Mouse (Mus musculus): ENCODE data around the gene Sox15. TPM values are rescaled to one million over a fixed set of nuclear protein-coding genes. Genes with fewer than 3 reads are reported as not detected.

Sox15 gene
- polyA plus RNA-seq, 1 experiment from 2014 or later = not detected

DNA sequence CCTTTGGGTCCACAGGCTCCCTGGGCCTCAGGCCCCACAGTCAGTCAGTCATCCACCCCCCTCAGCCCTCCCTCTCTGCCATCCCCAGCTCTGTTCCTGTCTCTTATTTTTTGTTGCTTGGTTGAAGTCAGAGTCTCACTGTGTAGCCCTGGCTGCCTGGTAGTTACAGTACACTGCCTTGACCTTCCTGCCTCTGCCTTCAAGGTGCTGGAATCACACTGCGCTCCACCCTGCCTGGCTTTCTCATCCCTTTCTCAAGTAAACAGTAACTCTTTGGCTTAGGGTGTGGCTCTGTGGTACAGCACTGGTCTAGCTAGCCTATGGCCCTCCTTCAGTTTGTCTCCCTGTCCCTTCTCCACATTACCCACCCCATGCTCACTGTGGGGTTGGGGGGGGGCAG lies 34.8 kb downstream of the Sox15 start:
- Histone ChIP-seq H3K9ac (replicated peaks; ENCODE audit: low read depth, low read length) (no peak overlapping the region), H3K4me3 (ENCODE audit: low read depth, low read length) (no peak overlapping the region), H3K9me3 (ENCODE audit: control insufficient read depth, low read length) (no peaks in the 10 kb centered on the region), H3K27ac (ENCODE audit: low read depth, low read length) (no peak overlapping the region), H3K4me2 (ENCODE audit: low read depth, low read length) (no peak overlapping the region), H3K4me1 (ENCODE audit: control insufficient read depth, insufficient read depth, low read length) (0 out of 2 replicates have a peak, but pooled peaks cover 3% of the 10 kb centered on the region), H3K27me3 (ENCODE audit: control insufficient read depth, insufficient read depth, low read length) (no peaks in the 10 kb centered on the region), H3K36me3 (ENCODE audit: control insufficient read depth, insufficient read depth, low read length) (no peaks in the 10 kb centered on the region)
- 95% methylated on average over 1 of the region's 1 CpGs for WGBS
- no peak for ATAC-seq (ENCODE audit: low read depth)

DNA sequence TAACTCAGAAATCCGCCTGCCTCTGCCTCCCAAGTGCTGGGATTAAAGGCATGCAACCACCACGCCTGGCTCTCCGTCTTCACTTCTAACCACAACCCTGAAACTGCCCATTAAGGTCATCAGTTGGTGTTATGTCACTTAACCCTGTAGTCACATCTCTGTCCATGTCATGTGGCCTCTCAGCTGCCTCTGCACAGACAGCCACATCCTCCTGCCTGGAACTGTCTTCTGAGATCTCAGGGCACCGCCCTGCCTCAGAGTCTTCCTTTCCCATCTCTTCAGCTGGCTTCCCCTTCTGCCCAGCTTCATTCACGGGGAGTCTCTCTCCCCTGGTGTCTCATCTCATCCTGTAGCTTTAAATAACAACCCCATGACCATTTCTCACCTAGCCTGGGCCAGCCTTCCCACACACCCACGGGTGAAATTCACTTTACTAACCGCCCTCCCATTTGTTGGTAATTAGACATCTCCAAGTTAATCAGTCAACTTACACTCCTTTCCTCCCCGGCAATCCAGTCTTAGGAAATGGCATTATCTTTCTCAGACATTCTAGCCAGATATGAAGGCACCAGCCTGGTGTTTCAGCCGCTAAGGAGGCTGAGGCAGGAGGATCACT lies 37.2 kb downstream of the Sox15 start:
- Histone ChIP-seq H3K27ac (ENCODE audit: low read depth, low read length) (no peak overlapping the region), H3K4me3 (ENCODE audit: low read depth, low read length) (no peak overlapping the region), H3K4me2 (ENCODE audit: low read depth, low read length) (no peak overlapping the region), H3K4me1 (ENCODE audit: control insufficient read depth, insufficient read depth, low read length) (peaks cover 10% of the 10 kb centered on the region; the same call in 1 of the 2 replicates), H3K9me3 (ENCODE audit: control insufficient read depth, low read length) (no peaks in the 10 kb centered on the region), H3K27me3 (ENCODE audit: control insufficient read depth, insufficient read depth, low read length) (no peaks in the 10 kb centered on the region), H3K9ac (replicated peaks; ENCODE audit: low read depth, low read length) (no peak overlapping the region), H3K36me3 (ENCODE audit: control insufficient read depth, insufficient read depth, low read length) (no peaks in the 10 kb centered on the region)
- no peak for ATAC-seq (ENCODE audit: low read depth)
- WGBS = 78% methylated on average over 9 of the region's 9 CpGs

DNA sequence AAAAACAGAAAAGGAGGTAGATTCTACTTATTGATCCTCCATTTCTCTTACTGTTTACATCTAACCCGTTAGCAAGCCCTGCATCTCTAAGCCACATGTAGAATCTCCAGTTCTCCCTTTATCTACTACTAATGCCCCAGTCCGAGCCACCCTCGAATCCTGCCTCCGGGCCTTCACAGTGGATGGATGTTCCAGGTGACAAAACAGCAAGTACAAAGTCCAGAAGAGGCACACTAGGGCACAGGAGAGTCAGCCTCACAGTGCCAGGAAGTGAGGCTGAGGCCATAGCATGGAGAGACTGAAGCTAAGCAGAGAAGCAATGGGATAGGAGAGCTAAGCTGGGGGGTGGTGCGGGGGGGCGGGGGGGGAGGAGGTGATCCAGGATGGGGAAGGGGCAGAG lies 37.7 kb downstream of the Sox15 start:
- no peak for ATAC-seq (ENCODE audit: low read depth)
- no peaks in the 10 kb centered on the region for H3K27me3 ChIP-seq (ENCODE audit: control insufficient read depth, insufficient read depth, low read length)
- H3K4me1 ChIP-seq (ENCODE audit: control insufficient read depth, insufficient read depth, low read length) = peaks cover 10% of the 10 kb centered on the region; the same call in 1 of the 2 replicates
- H3K9me3 ChIP-seq (ENCODE audit: control insufficient read depth, low read length) = no peaks in the 10 kb centered on the region
- H3K36me3 ChIP-seq (ENCODE audit: control insufficient read depth, insufficient read depth, low read length) = no peaks in the 10 kb centered on the region
- H3K4me3 ChIP-seq (ENCODE audit: low read depth, low read length) = no peak overlapping the region
- no peak overlapping the region for H3K9ac ChIP-seq (replicated peaks; ENCODE audit: low read depth, low read length)
- H3K4me2 ChIP-seq (ENCODE audit: low read depth, low read length) = no peak overlapping the region
- no peak overlapping the region for H3K27ac ChIP-seq (ENCODE audit: low read depth, low read length)
- 93% methylated on average over 6 of the region's 6 CpGs for WGBS

DNA sequence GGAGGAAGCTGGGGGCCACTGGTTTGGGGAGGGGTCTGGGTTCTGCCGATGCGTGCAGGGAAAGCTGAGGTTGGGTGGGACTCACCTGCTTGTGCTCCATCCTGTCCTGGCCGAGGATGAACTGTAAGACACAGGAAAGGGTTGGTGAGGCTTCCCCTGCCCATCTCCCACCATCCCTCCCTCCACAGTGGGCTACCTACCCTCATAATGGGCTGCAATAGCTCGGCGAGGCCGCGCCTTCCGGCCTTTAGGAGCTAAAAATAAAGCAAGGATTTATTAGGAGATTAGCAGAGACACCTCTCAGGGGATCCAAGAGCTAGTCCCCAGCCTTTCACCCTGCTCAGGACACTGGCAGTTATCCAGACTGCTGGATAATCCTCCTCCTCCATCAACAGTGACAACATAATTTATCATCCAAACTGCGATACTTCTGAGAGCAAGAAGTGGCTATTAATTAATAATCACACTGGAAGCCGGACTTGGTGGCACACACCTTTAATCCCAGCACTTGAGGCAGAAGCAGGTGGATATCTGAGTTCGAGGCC lies 38.4 kb downstream of the Sox15 start:
- ATAC-seq (ENCODE audit: low read depth) = no peak
- Histone ChIP-seq H3K4me3 (ENCODE audit: low read depth, low read length) (no peak overlapping the region), H3K27ac (ENCODE audit: low read depth, low read length) (no peak overlapping the region), H3K4me2 (ENCODE audit: low read depth, low read length) (no peak overlapping the region), H3K9me3 (ENCODE audit: control insufficient read depth, low read length) (no peaks in the 10 kb centered on the region), H3K27me3 (ENCODE audit: control insufficient read depth, insufficient read depth, low read length) (no peaks in the 10 kb centered on the region), H3K4me1 (ENCODE audit: control insufficient read depth, insufficient read depth, low read length) (peaks cover 10% of the 10 kb centered on the region; the same call in 1 of the 2 replicates), H3K9ac (replicated peaks; ENCODE audit: low read depth, low read length) (no peak overlapping the region), H3K36me3 (ENCODE audit: control insufficient read depth, insufficient read depth, low read length) (no peaks in the 10 kb centered on the region)
- 63% methylated on average over 11 of the region's 11 CpGs for WGBS

DNA sequence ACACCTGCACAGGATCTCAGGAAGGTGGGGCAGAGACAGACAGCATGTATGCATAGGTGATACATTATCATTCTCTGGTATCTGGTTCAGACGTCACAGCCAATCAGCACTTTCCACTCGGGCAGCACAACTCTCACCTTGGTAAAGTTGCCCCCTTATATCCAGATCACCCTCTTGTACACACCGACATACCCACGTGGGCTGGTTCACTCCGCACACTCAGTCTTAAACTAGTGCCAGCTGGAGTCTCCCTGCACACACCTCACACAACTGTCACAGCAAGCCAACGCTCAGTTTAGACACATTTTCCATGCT lies 39.9 kb downstream of the Sox15 start:
- peak overlapping the region; percentile 81 for H3K4me2 ChIP-seq (ENCODE audit: low read depth, low read length)
- 24% methylated on average over 6 of the region's 6 CpGs for WGBS
- no peaks in the 10 kb centered on the region for H3K36me3 ChIP-seq (ENCODE audit: control insufficient read depth, insufficient read depth, low read length)
- H3K9me3 ChIP-seq (ENCODE audit: control insufficient read depth, low read length) = no peaks in the 10 kb centered on the region
- no peak for ATAC-seq (ENCODE audit: low read depth)
- peaks cover 10% of the 10 kb centered on the region; the same call in 1 of the 2 replicates for H3K4me1 ChIP-seq (ENCODE audit: control insufficient read depth, insufficient read depth, low read length)
- H3K4me3 ChIP-seq (ENCODE audit: low read depth, low read length) = peak overlapping the region; percentile 40
- no peak overlapping the region for H3K27ac ChIP-seq (ENCODE audit: low read depth, low read length)
- H3K9ac ChIP-seq (replicated peaks; ENCODE audit: low read depth, low read length) = peak overlapping the region; percentile 64
- H3K27me3 ChIP-seq (ENCODE audit: control insufficient read depth, insufficient read depth, low read length) = no peaks in the 10 kb centered on the region

DNA sequence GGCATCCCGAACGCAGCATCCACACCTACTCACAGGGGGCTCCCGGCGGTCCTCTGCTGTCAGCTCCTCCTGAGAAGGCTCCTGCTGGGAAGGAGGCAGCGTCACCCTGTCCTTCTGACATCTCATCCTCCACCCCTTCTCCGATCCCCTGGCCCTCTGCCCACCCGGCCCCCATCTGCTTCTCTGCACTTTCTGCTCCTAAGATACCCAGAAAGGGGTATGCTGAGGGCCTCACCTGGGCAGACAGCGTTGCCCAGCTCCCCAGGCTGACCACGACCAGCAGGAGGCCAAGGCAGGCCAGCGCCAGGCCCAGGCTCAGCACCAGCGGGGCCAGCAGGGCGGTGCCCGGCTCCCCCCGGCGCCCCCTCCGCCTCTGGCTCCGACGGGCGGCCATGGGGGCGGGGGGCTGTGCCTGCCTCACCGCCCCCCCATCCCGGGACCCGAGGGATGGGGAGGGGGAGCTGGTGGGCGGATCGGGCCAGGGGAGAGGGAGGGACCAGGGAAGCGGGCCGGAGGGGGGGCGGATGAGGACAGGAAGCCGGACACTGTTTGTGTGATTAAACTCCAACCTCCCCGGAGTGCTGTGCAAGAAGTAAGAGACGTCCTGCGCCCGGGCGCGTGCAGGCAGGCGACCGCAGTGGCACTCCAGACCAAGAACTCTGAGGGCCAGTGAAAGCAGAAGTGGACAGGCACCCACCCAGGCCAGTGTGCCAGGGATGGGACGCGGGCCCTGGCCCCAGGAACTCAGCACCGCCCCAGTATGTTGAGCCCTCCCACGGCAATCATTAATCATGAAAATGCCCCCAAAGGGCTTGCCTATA lies 40.5 kb downstream of the Sox15 start, which contains the start of the genes Tnfsf12 and Tnfsfm13:
Tnfsf12 (minus strand) TSS at position 489 of the 821 bp plus-strand sequence.
Tnfsfm13 (minus strand) TSS at position 738 of the 821 bp plus-strand sequence.
- Histone ChIP-seq H3K9me3 (ENCODE audit: control insufficient read depth, low read length) (no peaks in the 10 kb centered on the region), H3K4me3 (ENCODE audit: low read depth, low read length) (peak within 1 kb of the TSS; percentile 40), H3K27ac (ENCODE audit: low read depth, low read length) (no peak within 1 kb of the TSS), H3K4me2 (ENCODE audit: low read depth, low read length) (peak within 1 kb of the TSS; percentile 81), H3K27me3 (ENCODE audit: control insufficient read depth, insufficient read depth, low read length) (no peaks in the 10 kb centered on the region), H3K36me3 (ENCODE audit: control insufficient read depth, insufficient read depth, low read length) (no peaks in the 10 kb centered on the region), H3K4me1 (ENCODE audit: control insufficient read depth, insufficient read depth, low read length) (peaks cover 10% of the 10 kb centered on the region; the same call in 1 of the 2 replicates), H3K9ac (replicated peaks; ENCODE audit: low read depth, low read length) (peak within 1 kb of the TSS; percentile 64)
- WGBS = under 1% methylated on average over 40 of the region's 41 CpGs
- 0 out of 2 replicates have a peak, but pooled peaks have one; percentile 44 for ATAC-seq (ENCODE audit: low read depth)

DNA sequence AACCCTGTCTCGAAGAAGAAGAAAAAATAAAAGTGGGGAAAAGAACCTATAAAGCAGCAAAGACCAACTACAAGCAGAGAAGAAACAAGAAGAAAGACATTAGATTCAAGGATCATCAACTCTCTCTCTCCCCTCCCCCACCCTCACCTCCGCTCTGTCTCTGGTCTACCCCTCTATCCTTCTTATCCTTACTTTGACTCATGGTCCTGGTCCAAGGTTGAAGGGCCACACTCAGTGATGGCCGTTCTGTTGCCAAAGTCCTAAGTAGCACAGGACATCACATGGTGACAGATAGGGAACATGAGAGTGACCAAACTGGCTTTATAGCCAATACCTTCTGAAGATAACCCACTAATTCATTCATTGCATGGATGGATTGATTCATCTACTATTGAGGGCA lies 42.3 kb downstream of the Sox15 start:
- H3K27me3 ChIP-seq (ENCODE audit: control insufficient read depth, insufficient read depth, low read length) = no peaks in the 10 kb centered on the region
- H3K9me3 ChIP-seq (ENCODE audit: control insufficient read depth, low read length) = no peaks in the 10 kb centered on the region
- no peak for ATAC-seq (ENCODE audit: low read depth)
- 96% methylated on average over 3 of the region's 3 CpGs for WGBS
- no peak overlapping the region for H3K4me2 ChIP-seq (ENCODE audit: low read depth, low read length)
- H3K9ac ChIP-seq (replicated peaks; ENCODE audit: low read depth, low read length) = no peak overlapping the region
- no peak overlapping the region for H3K4me3 ChIP-seq (ENCODE audit: low read depth, low read length)
- H3K27ac ChIP-seq (ENCODE audit: low read depth, low read length) = no peak overlapping the region
- H3K4me1 ChIP-seq (ENCODE audit: control insufficient read depth, insufficient read depth, low read length) = peaks cover 10% of the 10 kb centered on the region; the same call in 1 of the 2 replicates
- no peaks in the 10 kb centered on the region for H3K36me3 ChIP-seq (ENCODE audit: control insufficient read depth, insufficient read depth, low read length)

DNA sequence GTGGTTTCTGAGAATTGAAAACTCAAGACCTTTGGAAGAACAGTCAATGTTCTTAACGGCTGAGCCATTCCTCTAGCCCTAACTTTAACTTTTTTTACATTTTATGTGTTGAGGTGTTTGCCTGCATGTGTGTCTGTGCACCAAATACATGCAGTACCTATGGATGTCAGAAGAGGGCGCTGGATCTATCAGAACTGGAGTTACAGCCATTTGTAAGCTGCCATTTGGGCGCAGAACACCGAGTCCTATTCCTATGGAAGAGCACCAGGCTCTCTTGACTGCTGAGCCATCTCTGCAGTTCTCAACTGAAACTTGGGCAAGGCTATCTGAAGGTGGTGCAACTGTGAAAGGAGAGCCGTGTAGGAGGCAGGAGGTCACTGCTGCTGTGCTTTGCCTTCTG lies 43.5 kb downstream of the Sox15 start:
- H3K27ac ChIP-seq (ENCODE audit: low read depth, low read length) = no peak overlapping the region
- no peak overlapping the region for H3K9ac ChIP-seq (replicated peaks; ENCODE audit: low read depth, low read length)
- peaks cover 10% of the 10 kb centered on the region; the same call in 1 of the 2 replicates for H3K4me1 ChIP-seq (ENCODE audit: control insufficient read depth, insufficient read depth, low read length)
- ATAC-seq (ENCODE audit: low read depth) = no peak
- WGBS = 73% methylated on average over 5 of the region's 5 CpGs
- no peaks in the 10 kb centered on the region for H3K27me3 ChIP-seq (ENCODE audit: control insufficient read depth, insufficient read depth, low read length)
- H3K4me2 ChIP-seq (ENCODE audit: low read depth, low read length) = no peak overlapping the region
- H3K9me3 ChIP-seq (ENCODE audit: control insufficient read depth, low read length) = no peaks in the 10 kb centered on the region
- no peaks in the 10 kb centered on the region for H3K36me3 ChIP-seq (ENCODE audit: control insufficient read depth, insufficient read depth, low read length)
- no peak overlapping the region for H3K4me3 ChIP-seq (ENCODE audit: low read depth, low read length)

DNA sequence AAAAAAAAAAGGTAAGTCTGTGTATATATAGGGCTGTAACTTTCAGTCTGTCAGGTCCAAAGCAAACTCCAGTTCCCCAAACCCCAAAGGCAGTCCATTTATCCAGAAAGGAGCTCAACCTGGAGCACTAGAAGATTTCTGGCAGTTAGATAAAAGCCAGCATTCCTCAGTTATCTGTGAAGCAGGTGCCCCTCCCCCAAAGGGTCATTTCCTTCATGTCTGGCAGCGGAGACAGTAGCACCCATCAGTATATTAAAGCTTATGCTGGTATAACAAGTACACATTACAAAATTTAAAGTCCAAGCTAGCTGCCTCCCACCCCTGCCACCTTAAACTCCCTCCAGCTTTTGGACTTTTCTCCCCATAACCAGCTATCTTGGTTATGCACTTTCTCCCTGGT lies 44.5 kb downstream of the Sox15 start:
- no peak overlapping the region for H3K4me3 ChIP-seq (ENCODE audit: low read depth, low read length)
- ATAC-seq (ENCODE audit: low read depth) = no peak
- 64% methylated on average over 1 of the region's 1 CpGs for WGBS
- H3K9ac ChIP-seq (replicated peaks; ENCODE audit: low read depth, low read length) = no peak overlapping the region
- H3K4me1 ChIP-seq (ENCODE audit: control insufficient read depth, insufficient read depth, low read length) = peaks cover 10% of the 10 kb centered on the region; the same call in 1 of the 2 replicates
- no peaks in the 10 kb centered on the region for H3K36me3 ChIP-seq (ENCODE audit: control insufficient read depth, insufficient read depth, low read length)
- H3K9me3 ChIP-seq (ENCODE audit: control insufficient read depth, low read length) = no peaks in the 10 kb centered on the region
- H3K4me2 ChIP-seq (ENCODE audit: low read depth, low read length) = no peak overlapping the region
- no peaks in the 10 kb centered on the region for H3K27me3 ChIP-seq (ENCODE audit: control insufficient read depth, insufficient read depth, low read length)
- H3K27ac ChIP-seq (ENCODE audit: low read depth, low read length) = no peak overlapping the region
